Mouse (Mus musculus) ES-Bruce4 (cell line): Measurements from ENCODE around the gene Hectd1.

Experiments
- CTCF ChIP-seq: IDR thresholded peaks from one replicate; pipeline ENCODE4 v1.8.1; 2011; ENCODE audit warnings: low read depth, low read length
- POLR2A ChIP-seq: IDR thresholded peaks from one replicate; pipeline ENCODE4 v1.8.1; 2011; ENCODE audit warnings: low read length; ENCODE audit not compliant: insufficient read depth

GRCm38 (mm10) chr12:51865061-51865789 is 35.9 kb upstream of the Hectd1 start:
- no peak for TF ChIP-seq POLR2A
- no peak for TF ChIP-seq CTCF
